Mouse (Mus musculus): Measurements from ENCODE around the gene Ncbp1.

The Ncbp1 gene

DNA sequence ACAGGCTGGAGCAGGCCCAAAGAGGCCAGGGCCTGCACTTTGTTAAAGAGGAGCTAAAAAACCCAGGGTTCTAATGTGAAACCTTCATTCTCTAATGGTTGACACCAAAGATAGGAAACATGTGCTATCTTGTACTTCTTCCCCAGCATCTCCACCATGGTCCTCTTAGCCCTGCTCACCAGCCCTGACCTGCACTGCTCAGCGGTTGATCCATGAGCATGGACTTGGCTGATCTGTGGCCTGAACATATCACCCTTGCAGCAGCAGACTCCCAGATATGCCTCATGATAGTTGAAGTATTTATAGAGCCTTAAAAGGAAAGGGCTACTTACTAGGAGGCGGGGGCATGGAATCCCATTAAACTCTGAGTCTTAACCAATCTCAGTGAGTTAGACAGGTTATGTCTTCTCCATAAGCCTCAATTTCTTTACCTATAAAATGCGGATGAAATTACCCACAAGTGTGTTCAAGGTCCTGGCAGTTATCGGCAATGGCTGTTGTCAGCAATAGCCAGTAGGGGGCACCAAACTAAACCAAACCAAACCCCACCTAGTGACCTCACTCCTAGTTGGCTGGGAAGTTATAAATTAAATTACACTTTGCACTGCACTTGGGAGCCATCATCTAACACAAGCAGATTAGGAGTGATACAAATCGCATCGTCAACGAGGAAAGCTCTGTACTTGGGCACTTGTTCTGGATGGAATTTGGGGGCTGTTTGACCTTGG, 63.6 kb downstream of the Ncbp1 start:
- DNase-seq (ENCODE audit: low spot score): peak; percentile 9

GRCm38 (mm10) chr4:46202562-46203126, 64.2 kb downstream of the Ncbp1 start:
- no peak for DNase-seq (ENCODE audit: low spot score)

DNA sequence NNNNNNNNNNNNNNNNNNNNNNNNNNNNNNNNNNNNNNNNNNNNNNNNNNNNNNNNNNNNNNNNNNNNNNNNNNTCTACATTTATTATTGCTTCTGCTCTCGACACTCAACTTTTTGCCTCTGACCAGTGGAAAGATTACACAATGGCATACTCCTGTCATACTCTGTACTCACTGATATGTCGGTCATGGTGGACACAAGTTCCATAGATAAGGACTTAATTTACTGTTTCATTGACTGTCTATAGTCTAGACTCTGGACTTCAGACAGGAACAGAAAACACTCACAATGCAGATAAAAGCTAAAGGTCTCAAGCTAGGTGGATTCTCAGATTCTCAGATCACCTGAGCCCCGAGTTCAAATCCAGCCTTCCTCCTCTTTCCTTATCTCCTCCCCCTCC, 82.7 kb downstream of the Ncbp1 start:
- DNase-seq (ENCODE audit: low spot score): no peak
